Mouse (Mus musculus) gastrocnemius, adult 18-20 months (tissue): Measurements from ENCODE around the gene Kncn. TPM values are rescaled to one million over a fixed set of nuclear protein-coding genes. Genes with fewer than 3 reads are reported as not detected.

Experiments
- DNase-seq: peaks from one replicate; pipeline ENCODE4 v3.0.0; 2021; ENCODE audit warnings: low spot score
- total RNA-seq, 2 experiments: library from RNA; stranded (reverse); gene quantifications; 2 replicates each; pipeline ENCODE4 v1.2.3; 2021

Gene Kncn
- total RNA-seq, 2 experiments from 2014 or later = not detected

DNA sequence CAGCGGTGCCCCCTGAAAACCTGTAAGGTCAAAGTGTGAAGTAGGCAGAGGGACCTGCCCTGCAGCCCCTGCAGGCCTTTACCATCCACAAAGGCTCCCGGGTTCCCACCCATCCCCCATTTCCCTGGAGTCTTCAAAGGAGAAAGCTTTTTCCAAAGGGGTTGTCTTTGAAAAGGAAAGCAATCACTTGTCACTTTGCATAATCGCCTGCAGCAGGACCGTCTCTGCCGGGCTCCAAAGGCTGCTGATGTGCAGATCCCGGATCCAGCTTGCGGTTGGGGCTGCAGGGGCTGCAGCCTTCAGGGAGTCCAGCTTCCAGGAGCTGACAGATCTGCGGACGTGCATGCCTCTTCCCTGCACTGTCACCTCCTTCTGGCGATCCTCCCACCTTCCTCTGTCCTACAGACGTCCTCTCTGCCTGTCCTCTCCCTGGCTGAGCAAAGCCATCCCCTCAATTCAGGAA is 6.0 kb upstream of the Kncn start:
- no peak for DNase-seq

DNA sequence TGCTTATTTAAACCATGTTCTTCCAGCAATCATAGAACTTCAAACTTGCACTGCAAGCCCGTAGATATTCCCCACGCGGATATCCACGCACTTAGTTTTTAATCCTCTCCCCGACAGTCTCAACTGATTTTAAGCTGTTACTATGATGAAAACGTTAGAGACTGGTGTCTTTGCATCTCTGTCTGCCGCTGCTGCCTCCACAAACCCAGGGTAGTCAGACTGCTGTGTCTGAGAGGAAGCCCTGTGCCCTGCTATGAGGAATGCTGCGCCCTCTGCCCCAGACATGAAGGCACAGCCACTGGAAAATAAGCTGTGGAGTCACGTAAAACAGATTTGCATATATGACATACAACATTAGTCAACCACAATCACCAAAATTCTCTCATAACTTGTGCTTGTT is 5.4 kb upstream of the Kncn start:
- no peak for DNase-seq

DNA sequence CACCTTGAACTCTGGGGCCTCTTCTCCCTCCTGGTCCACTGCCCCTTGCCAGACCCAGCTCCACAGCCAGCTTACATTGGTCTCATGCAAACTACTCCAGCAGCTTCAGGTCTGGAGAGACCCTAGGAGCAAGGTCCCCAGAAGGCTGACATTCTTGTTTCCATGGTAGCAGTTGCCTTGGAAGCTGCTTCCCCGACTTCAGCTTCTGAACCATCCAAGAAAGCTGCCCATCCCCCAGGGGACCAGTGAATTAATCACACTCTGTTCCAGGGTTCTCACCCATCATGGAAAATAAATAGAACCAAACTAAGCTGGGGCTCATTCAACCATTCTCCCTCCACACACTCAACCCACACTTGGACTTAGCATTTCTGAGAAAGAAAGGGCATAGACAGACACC is 3.0 kb upstream of the Kncn start:
- no peak for DNase-seq

DNA sequence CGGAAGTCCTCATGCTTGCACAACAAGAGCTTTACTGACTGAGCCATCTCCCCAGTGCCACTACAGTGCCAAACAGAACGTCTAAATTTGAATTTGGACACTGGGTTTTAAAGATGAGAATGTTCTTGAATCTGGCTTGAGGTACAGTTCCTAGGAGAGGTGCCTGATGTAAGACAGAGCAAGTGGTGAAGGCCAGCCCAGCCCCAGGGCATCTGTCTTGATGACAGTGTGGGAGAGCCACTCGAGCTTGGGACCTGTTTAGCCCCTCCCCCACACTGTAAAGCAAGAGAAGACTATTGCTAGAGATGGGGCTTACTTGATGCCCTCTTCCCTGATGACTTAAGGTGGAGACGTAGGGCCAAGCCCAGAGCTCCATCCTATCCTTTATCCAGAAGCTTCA is 2.0 kb upstream of the Kncn start:
- DNase-seq = no peak

DNA sequence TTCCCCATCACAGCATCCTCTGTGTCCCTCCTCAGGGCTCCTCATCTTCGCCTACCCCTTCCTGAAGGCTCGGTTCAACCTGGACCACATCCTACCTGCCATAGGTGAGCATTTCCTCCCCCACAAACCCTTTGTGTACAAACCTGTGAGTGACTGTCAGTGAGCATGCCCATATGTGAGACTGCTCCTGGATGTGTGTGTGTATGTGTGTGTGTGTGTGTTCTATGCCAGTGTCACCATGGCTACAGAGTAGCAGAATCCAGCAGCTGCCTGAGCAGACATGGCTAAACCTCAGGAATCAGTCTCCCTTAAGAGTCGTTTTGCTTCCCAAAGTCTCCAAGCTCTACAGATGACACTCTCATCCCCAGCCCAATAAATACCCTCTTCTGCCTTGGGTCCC is 1.6 kb downstream of the Kncn start:
- DNase-seq = no peak

DNA sequence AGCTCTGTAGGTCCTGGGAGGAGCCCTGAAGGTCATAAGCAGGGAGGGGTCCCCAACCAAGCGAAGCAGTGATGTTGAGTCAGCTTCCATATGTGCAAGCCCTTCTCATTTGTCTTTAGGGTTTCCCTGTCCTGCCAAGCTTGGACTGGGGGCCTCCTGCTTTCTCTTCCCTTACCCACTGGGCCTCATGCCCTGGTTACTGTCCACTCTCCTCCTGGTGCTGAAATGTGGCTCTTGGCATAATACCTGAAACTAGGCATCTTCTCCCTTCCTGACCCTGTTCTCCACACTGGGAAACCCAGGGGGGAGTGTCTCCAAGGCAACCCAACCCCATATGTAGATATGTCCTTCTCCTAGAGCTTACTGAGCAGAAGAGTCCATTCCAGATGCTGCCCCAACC is 2.7 kb downstream of the Kncn start:
- no peak for DNase-seq

DNA sequence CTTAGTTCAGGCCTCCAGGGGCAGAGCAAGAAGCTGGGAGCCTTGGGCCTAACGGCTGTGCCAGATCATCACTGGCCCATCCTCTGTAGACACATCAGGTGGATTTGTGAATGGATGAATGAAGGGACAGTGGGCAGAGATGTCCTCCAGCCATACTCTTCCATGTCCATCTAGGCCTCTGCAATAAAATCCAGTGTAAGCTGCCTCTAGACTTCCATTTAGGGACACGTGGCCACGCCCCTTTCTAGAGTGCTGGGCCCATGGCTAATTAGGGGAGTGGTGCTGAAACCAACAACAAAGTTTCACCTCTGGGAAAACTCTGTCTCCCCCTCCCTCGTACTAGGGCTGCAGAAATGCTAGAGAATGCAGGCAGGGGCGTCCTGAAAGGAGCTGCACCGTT is 5.9 kb downstream of the Kncn start:
- no peak for DNase-seq

DNA sequence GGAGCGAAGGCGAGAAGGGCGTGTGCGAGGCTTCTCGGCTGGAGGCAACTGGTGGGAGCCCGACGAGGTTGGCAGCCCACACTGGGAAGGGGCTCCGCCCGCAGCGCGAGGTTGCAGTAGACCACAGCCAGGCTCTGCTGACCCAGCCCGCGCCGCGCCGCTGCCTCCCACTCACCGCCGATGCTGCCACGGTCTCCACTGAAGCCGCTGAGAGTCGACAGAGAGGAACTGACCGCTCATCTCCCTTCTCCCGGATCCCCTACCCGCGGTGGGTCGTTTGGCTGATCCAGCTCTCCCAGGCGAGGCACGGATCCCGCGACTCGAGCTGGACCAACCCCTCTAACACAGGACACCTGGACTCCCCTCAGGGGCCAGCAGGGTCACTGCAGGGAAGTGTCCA is 6.4 kb downstream of the Kncn start, which contains the start of gene 6430628N08Rik:
Gene 6430628N08Rik (plus strand): TSS at position 113 of the 400 bp plus-strand sequence.
- no peak for DNase-seq

DNA sequence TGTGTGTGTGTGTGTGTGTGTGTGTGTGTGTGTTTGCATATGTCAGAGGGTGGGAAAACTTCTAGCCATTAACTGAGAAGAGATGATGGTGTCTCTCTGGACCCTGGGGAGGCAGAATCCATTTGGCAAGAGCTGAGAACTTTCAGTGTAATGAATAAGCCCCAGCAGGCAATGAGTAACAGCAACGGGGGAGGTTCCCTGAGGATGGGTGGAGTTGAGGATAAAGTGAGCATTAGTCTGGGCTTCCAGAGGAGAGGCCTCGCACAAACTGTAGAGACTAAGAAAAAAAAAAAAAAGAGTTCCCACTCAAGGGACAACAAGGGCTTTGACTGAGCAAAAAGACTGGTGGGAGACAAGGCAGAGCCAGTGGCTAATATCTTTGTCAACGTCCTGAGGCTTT is 10.1 kb downstream of the Kncn start:
- DNase-seq = no peak

DNA sequence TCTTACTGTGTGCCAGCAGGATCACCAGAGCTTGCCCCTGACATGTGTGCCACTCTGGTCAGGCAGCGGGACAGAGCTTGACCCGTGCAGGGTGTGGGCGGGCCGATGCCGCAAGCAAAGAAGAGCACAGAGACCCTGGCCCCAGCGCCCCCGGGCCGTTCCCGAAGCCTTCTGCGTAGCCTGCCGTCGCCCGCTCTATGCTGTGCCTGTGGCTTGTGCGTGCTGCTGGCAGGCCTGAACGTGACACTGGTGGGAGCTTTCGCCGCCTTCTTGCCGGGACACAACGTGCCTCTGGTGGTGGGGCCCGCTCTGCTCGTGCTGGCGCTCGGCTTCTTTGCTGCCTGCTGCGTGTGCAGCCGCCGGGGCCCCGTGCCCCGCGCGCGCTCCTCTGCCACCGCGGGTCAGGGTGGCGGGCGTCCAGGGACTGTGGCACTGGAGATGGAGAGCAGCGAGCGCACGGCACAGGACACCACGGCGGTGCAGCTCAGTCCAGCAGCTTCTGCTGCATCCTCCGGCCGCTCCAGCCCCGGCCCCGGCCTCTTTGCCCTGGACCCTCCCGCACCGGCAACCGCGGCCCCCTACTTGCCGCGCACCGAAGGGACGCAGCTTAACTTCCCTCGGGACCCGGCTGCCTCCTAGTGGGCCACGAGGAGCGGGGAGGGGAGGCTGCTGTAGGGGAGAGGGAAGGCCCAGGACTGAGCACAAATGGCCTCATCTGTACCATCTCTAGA is 13.9 kb downstream of the Kncn start:
- DNase-seq = no peak

DNA sequence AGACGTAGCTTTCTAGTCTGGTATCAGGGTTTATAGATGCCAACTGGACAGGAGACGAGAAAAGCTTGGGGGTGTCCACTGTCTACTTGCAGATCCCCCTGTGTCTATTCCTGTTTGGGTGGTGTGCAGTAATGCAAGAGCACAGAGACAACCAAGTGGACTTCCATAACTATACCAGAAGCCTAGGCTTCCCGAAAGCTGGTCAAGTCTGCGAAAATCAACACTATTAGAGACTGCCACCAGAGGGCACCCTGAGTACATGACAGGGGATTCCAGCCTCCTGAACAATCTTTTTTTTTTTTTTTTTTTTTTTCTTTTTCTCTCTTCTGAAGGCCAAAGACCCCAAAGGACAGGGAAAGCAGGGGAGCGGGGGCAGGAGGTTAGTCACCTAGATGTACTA is 18.6 kb downstream of the Kncn start:
- DNase-seq = peak; percentile 65

DNA sequence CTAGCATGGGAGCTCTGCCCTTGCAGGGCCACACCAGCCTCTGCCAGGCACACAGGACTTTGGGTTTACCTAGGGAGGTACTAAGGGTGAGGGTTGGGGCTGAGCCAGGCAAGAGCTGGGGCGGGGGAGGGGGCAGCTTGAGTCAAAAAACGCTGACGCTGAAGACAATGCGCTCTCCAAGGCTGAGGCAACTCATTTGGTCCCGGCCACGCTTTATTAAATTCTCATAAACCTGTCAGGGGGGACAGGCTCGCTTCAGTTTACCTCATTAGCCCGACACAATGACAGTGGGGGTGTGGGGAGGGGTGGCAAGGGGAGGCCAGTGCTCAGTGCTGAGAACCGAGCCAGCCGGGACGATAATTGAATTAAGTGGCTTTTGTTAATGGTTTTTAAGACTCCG is 20.2 kb downstream of the Kncn start:
- no peak for DNase-seq

DNA sequence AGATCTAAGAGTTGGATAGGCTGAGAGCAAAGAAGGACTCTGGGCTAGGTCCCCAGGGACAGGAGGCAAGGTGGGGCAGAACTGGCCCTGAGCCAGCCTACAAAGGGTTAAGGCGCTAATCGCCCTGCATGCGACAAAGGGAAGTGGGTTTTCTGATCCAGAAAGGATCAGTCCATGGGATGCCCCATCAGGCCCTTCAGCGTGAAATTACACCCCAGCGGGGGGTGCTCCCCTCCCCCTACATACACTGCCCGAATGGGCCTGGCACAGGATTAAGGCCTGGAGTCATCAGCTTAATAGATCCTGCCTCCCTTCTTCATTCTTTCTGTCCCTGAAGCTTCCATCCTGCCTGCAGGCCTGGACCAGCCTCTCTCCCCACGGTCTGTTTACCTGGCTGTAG is 21.5 kb downstream of the Kncn start:
- no peak for DNase-seq

DNA sequence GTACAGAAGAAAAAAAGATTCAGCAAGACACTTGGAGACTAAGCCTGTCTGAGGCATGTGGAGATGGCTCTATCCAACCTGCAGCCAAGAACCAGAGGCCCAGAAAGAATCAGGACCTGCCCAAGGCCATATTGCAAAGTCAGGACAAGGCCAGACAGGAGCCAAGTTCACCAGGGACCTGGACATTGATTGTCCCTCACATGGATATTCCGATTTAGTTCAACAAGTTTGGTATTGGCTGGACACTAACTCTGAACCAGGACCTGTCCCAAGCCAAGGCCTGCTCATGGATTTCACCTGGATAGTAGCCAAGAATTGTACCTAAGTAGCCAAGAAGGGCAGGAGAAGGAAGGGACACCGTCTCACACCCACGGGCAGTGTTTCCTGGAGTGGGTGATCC is 22.6 kb downstream of the Kncn start:
- no peak for DNase-seq

DNA sequence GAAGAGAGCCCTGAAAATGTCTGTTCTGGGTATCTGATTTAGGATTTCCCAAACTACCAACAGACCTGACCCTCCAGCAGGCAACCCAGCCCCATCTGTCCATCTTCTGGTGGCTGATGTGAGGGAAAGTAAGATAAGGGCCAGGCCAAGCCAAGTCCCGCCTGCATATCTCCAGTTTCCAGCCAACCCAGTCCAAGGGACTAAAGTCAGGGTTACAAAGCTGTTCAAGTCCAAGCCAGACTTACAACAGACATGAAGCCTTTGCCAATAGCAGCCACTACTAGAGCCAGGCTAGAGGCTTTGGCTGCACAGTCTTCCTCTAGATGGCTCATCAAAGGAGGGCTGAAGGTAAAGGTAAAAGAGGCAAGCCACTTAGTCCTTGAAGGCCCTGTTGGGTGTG is 23.8 kb downstream of the Kncn start:
- no peak for DNase-seq

DNA sequence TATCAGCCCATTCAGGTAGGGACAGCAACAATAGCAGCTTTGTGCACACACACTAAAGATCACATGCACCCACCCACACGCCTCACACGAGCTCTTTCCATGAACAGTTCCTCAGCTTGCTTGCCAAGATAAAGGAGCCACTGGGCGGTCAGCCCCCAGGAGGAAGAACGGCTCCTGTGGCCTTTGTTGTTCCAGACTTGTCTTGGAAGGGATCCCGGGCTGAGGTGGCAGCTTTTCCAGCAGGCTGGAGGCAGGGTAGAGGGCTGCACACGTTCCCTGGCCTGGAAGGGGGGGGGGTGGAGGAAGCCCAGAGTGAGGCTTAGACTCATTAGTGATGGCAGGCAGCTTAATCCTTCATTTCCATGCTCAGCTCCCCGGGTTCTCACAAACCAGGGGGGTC is 24.4 kb downstream of the Kncn start:
- no peak for DNase-seq

DNA sequence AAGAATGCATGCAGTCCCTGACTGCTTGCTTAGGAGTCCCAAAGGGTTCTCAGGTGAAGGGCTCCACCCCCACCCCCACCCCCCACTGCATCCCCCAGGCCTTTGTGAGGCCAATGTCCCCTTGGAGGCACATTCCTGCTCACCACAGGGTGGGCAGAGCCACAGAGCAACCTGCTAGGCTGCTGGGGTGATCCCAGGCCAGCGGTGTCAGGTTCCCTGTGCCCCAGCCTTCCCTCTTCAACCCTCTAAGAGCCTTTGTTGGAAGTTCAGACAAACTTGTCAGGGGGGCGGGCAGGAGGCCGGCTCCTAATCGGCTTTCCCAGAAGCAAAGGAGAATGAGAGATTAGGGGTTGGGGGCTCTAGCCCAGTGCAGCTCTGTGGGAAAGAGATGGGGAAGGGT is 27.4 kb downstream of the Kncn start:
- no peak for DNase-seq

DNA sequence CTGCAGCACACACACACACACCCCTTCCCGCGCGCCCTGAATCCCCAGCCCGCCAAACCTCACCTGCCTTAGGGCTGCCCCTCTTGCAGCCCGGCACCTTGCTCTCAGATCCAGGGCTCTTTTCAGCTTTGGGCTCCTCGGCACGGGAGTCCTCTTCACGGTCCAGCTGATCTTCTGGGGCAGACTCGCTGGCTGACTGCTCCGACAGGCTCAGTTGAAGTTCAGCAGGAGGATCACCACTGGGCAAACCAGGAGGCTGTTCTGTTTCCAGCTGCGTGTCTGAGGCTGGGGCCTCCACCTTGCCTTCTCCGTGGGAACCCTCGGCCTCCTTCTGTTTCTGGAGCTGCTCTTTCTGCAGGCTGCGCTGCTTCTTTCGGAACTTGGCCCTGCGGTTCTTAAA is 35.7 kb downstream of the Kncn start:
- no peak for DNase-seq

DNA sequence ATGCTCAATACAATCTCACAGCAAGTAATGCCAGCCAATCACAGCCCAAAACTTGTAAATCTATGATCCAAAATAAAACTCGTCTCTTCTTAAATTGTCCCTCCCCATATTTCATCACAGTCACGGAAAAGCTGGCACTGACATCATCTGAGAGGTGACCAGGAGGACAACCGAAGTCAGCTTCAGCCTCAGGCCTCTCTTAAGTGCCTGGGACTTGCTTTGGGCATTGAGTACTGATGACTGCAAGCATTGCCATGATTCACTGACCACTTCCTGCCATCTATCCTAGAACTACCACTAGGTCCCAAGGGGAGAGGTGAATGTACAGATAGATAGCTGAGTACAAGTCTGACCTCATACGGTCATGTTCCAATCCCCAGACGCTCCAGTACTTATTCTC is 38.5 kb downstream of the Kncn start:
- no peak for DNase-seq

DNA sequence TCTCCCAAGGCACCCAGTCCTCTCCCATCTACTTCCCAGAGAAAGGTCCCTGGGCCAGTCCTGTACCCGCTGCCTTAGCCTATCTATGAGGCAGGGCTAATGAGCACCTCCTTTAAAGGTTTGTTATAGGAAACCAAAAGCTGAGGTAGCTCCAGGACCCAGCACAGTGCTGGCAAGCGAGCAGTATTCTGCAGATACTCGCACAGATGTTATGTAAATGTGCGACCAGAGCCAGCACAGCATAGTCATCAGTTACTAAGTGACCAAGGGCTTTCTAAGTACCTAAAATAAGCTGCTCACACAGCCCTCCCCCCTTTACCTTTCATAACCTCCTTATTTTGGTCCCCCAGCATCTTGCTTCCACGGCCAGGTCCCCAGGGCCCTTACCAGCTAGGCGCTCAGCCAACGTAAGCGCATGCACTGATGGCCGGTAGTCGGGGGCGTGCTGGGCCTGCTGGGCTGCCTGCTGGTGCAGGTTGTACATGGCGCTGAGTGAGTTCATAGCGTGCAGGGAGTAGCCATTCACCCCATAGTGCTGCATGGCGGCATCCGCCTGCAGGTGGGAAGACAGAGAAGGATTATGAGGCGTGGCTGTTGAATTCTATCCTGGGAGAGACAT is 39.2 kb downstream of the Kncn start:
- DNase-seq = no peak

DNA sequence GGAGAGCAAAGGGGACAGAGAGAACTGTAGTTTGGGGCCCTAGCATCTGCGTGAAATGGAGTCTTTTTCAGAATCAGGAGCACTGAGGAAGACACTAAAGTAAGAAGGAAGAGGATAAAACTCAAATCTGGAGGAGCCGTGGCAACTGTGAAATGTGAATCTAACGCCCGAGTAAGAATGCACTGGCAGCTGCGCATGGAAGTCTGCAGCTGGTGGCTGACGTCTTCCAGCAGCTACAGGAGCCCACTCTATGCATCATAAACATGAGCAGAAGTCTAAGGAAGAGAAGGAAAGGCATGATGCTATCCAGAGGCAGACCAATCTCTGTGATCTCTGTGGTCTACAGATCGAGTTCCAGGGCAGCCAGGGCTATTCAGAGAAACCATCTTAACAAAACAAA is 43.4 kb downstream of the Kncn start:
- DNase-seq = no peak

DNA sequence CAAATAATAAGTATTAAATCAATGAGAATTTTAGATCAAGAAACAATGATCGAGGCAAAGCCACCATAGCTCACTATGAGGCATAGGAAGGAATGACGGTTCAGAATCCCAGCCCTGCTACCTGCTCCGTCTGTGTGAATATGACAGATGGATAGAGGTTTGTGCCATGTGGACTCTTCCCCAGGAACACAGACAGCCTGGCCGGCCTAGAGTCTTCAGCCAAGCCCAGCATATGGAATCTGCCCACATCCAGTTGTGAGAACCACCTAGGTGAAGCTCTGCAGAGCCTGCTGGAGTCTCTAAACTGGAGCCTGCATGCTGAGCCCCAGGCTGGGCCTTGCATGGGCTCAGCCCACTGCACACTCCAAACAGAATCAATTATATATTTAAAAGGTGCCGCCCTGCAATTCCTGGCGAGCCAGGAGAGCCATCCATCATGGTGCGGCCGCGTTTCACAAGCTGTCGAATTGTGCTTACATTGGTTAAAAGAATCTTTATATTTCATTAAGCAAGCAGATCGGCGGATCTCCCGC is 47.4 kb downstream of the Kncn start:
- DNase-seq = no peak
